Mouse (Mus musculus) heart, embryonic 14.5 days (tissue): ENCODE measurements around the gene Calhm1. TPM values are rescaled to one million over a fixed set of nuclear protein-coding genes. Genes with fewer than 3 reads are reported as not detected.

Source experiments
- ATAC-seq: fragments of 200-750 bp; cut with Nextera tagmentation; 2 replicates; pipeline ENCODE4 v1.8.0; 2017; ENCODE audit warnings: low read depth, moderate TSS enrichment; ENCODE audit not compliant: insufficient number of reproducible peaks, insufficient read depth, low FRiP score
- H3K27ac ChIP-seq, 2 experiments: fragments of 200-500 bp in 1 of 2; fragments of 300-500 bp in 1 of 2; sonication (generic) in 1 of 2; replicated peaks in 1 of 2; 2 replicates each; pipeline ENCODE4 v1.5.1; 2012 to 2014; ENCODE audit warnings: low read depth in 2 of 2, low read length in 2 of 2, control low read depth in 1 of 2, mild to moderate bottlenecking in 1 of 2, mixed read lengths in 1 of 2; ENCODE audit not compliant: control insufficient read depth in 1 of 2, insufficient read depth in 1 of 2
- H3K27me3 ChIP-seq: fragments of 300-500 bp; sonication (generic); 2 replicates; pipeline ENCODE4 v1.6.1; 2014; ENCODE audit warnings: mild to moderate bottlenecking, low read length, control low read depth; ENCODE audit not compliant: control insufficient read depth, insufficient read depth
- H3K36me3 ChIP-seq: fragments of 300-500 bp; sonication (generic); 2 replicates; pipeline ENCODE4 v1.6.1; 2014; ENCODE audit warnings: mild to moderate bottlenecking, control low read depth, low read length, mixed read lengths; ENCODE audit not compliant: control insufficient read depth, insufficient read depth
- H3K4me1 ChIP-seq, 2 experiments: fragments of 200-500 bp in 1 of 2; fragments of 300-500 bp in 1 of 2; sonication (generic) in 1 of 2; 2 replicates each; pipeline ENCODE4 v1.6.1; 2012 to 2014; ENCODE audit warnings: low read length in 2 of 2, control low read depth in 1 of 2, mixed read lengths in 1 of 2; ENCODE audit not compliant: control insufficient read depth in 2 of 2, insufficient read depth in 2 of 2
- H3K4me2 ChIP-seq: fragments of 300-500 bp; sonication (generic); 2 replicates; pipeline ENCODE4 v1.6.1; 2014; ENCODE audit warnings: mild to moderate bottlenecking, low read length
- H3K4me3 ChIP-seq, 2 experiments: fragments of 200-500 bp in 1 of 2; fragments of 300-500 bp in 1 of 2; sonication (generic) in 1 of 2; 2 replicates each; pipeline ENCODE4 v1.5.1; 2012 to 2014; ENCODE audit warnings: low read length in 2 of 2, mild to moderate bottlenecking in 2 of 2, control low read depth in 1 of 2, low read depth in 1 of 2, moderate library complexity in 1 of 2; ENCODE audit not compliant: control insufficient read depth in 1 of 2, insufficient read depth in 1 of 2
- H3K9ac ChIP-seq: fragments of 300-500 bp; sonication (generic); 2 replicates; pipeline ENCODE4 v1.6.1; 2014; ENCODE audit warnings: mild to moderate bottlenecking, low read length
- H3K9me3 ChIP-seq: fragments of 300-500 bp; sonication (generic); 2 replicates; pipeline ENCODE4 v1.6.1; 2016; ENCODE audit warnings: low read length, control low read depth; ENCODE audit not compliant: control insufficient read depth
- WGBS: fragments of 180-500 bp; shearing (Covaris S2); extraction: QIAGEN DNeasy Blood & Tissue Kit; methylation state at CpG from one replicate; pipeline ENCODE4 v1.1.7; 2014; 5-methylcytosine and 5-hydroxymethylcytosine counted together
- polyA plus RNA-seq: library from polyadenylated mRNA; unstranded; fragments of >200 nt; fragmentation: Nextera tagmentation; extraction: Ambion mirVana; gene quantifications from 2 replicates; pipeline ENCODE4 v1.2.1, GENCODE M21; 2014

The Calhm1 gene
- polyA plus RNA-seq, 1 experiment from 2014 or later: not detected

DNA sequence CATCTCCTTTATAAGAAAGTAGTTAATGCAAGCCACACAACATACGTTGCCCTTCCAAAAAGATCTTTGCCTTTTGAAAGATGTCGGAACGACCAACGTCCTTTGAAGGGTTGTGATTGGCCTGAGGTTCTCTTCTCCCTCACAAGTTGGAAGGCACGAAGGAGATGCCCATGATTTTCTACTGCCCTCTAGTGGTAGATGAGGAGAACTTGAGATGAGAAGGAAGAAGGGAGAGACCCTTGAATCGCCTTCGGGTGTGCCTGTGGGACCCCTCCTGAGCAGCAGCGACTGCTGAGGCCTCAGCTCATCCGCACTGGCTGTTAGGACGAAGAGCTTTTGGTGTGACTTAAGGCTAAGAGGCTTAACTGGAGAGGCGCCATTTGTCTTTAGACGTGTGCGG is 24.2 kb upstream of the Calhm1 start:
- peak overlapping the region; percentile 52; the same call in 1 of the 2 replicates for H3K9ac ChIP-seq
- WGBS: 4% methylated on average over 13 of the region's 13 CpGs
- ATAC-seq: no peak

DNA sequence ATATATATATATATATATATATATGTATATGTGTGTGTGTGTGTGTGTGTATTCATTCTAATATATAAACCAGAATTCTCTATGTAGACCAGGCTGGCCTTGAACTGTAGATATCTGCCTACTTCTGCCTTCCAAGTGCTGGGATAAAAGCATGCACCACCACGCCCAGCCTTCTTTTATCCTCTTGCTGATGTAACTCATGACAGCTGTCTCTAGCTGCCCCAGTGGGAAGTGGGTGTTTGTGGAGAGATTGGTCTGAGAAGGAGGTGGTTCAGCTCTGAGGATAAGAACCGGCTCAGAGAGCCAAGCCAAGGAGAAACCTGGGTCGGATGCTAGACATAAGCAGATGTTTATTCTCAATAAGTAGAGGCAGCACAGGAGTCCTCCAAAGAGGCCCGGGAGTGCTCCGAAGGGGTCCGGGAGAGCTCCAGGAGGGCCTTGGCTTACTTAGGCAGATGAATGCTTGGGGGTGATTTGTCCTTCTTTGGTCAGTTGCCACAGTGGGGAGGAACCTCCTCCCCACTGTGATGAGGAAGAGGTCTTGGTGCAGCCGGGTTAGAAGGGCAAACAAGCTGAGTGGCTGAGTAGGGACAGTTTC is 23.7 kb upstream of the Calhm1 start:
- Histone ChIP-seq H3K9me3 (no peaks in the 10 kb centered on the region), H3K27ac (no peak overlapping the region), H3K4me3 (peak overlapping the region in 1 of 2 experiments; percentile 22; a peak in 1 of 4 replicates), H3K9ac (no peak overlapping the region), H3K4me1 (peaks cover 6 to 11% of the 10 kb centered on the region in 2 experiments; a peak in 2 of 4 replicates), H3K36me3 (no peaks in the 10 kb centered on the region), H3K4me2 (peak overlapping the region; percentile 62), H3K27me3 (0 out of 2 replicates have a peak, but pooled peaks cover 4% of the 10 kb centered on the region)
- 39% methylated on average over 7 of the region's 7 CpGs for WGBS
- ATAC-seq: no peak

More for the DNA sequence above, 24.2 kb upstream of the Calhm1 start:
- Histone ChIP-seq H3K4me3 (peak overlapping the region; percentile 22 to 29; a peak in 2 of 4 replicates), H3K9me3 (no peaks in the 10 kb centered on the region), H3K27ac (no peak overlapping the region), H3K4me2 (peak overlapping the region; percentile 62), H3K36me3 (no peaks in the 10 kb centered on the region), H3K27me3 (0 out of 2 replicates have a peak, but pooled peaks cover 4% of the 10 kb centered on the region), H3K4me1 (peaks cover 6 to 11% of the 10 kb centered on the region in 2 experiments; a peak in 2 of 4 replicates)

DNA sequence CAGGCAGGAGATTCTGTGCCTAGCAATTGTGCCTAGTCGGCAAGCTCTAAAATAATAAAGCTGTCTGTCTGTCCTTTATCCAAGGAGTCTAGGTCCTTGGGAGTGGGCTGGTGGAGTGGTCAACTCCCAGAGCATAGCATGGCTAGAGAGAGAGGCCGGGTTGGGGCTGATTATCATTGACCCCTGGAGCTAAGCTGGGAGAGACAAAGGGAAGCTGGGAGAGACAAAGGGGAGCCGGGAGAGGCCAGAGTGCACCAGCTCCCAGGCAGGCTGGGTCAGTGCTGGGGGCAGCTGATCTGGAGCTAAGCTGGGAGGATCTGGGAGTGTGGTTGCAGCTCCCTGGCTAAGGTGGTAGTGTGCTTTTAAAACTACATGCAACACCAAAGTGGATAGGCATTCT is 22.7 kb upstream of the Calhm1 start:
- WGBS: 29% methylated on average over 3 of the region's 3 CpGs
- H3K27ac ChIP-seq: no peak overlapping the region

DNA sequence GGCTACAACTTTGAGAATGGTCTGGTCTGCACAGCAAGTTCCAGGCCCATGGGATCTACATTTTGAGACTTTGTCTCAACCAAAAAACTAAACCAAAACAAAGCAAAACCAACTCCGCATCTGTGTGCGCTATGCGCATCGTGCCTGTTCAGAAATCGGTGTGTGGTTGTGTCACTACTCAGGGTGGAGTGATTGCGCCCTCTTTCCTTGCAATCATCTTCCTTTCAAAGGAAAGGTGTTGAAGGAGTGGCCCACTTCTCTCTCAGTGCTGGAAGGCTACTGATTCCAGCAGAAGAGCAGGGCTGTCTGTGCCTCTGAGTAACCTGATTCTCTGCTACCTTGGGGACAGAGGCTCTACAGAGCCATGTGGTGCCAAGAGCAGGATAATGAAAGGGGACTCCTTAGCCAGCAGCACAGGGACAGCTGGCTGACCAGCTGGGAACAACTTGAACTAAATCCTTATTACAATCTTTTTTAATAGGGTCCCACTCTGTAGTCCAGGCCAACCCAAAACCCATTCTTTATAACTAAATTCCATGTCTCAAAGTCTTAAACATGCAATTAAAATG is 19.2 kb upstream of the Calhm1 start:
- 0 out of 2 replicates have a peak, but pooled peaks cover 4% of the 10 kb centered on the region for H3K27me3 ChIP-seq
- no peak overlapping the region for H3K27ac ChIP-seq
- no peak overlapping the region for H3K4me3 ChIP-seq
- 85% methylated on average over 6 of the region's 6 CpGs for WGBS
- no peak for ATAC-seq
- peaks cover 3 to 4% of the 10 kb centered on the region in 2 experiments; a peak in 1 of 4 replicates for H3K4me1 ChIP-seq
- no peak overlapping the region for H3K9ac ChIP-seq
- no peak overlapping the region for H3K4me2 ChIP-seq
- no peaks in the 10 kb centered on the region for H3K36me3 ChIP-seq
- H3K9me3 ChIP-seq: no peaks in the 10 kb centered on the region

More for the DNA sequence above, 22.7 kb upstream of the Calhm1 start:
- H3K4me3 ChIP-seq: no peak overlapping the region
- no peaks in the 10 kb centered on the region for H3K9me3 ChIP-seq
- no peak overlapping the region for H3K9ac ChIP-seq
- H3K4me1 ChIP-seq: peaks cover 6 to 11% of the 10 kb centered on the region in 2 experiments; a peak in 2 of 4 replicates
- H3K4me2 ChIP-seq: no peak overlapping the region
- no peaks in the 10 kb centered on the region for H3K36me3 ChIP-seq
- ATAC-seq: no peak
- 0 out of 2 replicates have a peak, but pooled peaks cover 4% of the 10 kb centered on the region for H3K27me3 ChIP-seq

DNA sequence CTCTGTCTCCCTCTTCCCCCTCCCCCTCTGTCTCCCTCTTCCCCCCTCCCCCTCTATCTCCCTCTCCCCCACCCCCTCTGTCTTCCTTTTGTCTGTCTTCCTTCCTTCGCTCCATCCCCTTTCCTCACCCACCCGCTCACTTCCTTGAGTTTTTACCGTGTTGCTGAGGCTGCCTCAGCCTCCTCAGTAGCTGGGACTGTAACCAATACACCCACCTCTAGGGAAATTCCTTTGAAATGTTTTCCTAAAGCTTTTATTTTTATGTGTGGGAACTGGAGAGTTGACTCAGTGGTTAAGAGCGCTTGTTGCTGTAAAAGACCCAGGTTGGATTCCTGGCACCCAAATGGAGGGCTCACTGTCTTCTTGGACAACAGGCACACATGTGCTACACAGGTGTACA is 17.6 kb upstream of the Calhm1 start:
- Histone ChIP-seq H3K36me3 (no peaks in the 10 kb centered on the region), H3K9me3 (no peaks in the 10 kb centered on the region), H3K4me2 (no peak overlapping the region), H3K4me3 (no peak overlapping the region), H3K27ac (no peak overlapping the region), H3K9ac (no peak overlapping the region), H3K27me3 (no peaks in the 10 kb centered on the region), H3K4me1 (no peaks in the 10 kb centered on the region)
- 61% methylated on average over 4 of the region's 4 CpGs for WGBS
- no peak for ATAC-seq

DNA sequence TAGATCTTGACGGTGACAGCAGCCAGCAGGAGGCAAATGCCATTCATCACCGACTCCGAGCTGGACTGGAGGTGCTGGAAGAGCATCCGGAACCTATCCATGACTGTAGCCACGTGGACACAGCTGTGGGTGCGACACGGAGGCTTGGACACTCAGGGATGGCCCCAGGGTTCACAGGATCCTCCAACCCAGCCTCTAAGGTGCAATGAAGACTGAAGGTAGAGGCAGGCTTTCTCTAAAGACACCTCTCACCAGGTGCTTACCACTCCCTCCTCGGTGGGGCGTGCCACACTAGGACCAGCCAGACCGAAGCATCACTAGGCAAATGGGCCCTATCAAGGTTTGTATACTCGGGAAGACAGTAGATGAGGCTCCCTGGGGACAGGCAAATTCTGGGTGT is 13.6 kb upstream of the Calhm1 start, which contains the start of gene Calhm3:
Gene Calhm3, minus strand, starts transcription at position 101 of the 400 bp plus-strand sequence.
- no peak for ATAC-seq
- H3K4me1 ChIP-seq: no peaks in the 10 kb centered on the region
- no peak within 1 kb of the TSS for H3K4me3 ChIP-seq
- 73% methylated on average over 11 of the region's 11 CpGs for WGBS
- H3K36me3 ChIP-seq: no peaks in the 10 kb centered on the region
- no peak within 1 kb of the TSS for H3K4me2 ChIP-seq
- H3K27ac ChIP-seq: no peak within 1 kb of the TSS
- no peaks in the 10 kb centered on the region for H3K27me3 ChIP-seq
- H3K9ac ChIP-seq: no peak within 1 kb of the TSS
- H3K9me3 ChIP-seq: no peaks in the 10 kb centered on the region

DNA sequence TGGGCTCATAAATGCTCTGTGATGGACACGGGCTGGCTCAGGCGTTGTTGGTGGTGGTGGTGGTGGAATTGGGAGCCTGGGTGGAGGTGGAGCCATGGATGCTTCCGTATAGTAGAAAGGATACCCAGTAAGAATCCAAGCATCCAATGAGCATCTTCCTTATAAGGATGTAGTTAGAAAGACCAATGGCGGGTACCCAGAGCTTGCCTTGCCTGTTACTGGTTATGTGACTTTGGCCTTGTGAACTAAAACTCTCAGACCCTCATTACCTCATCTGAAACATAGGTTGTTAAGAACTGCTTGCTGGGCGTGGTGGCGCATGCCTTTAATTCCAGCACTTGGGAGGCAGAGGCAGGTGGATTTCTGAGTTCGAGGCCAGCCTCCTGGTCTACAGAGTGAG is 9.7 kb upstream of the Calhm1 start:
- WGBS: 90% methylated on average over 7 of the region's 7 CpGs
- Histone ChIP-seq H3K4me3 (no peak overlapping the region), H3K9me3 (no peaks in the 10 kb centered on the region), H3K4me1 (peaks cover 4 to 9% of the 10 kb centered on the region in 2 experiments; a peak in 3 of 4 replicates), H3K4me2 (no peak overlapping the region), H3K9ac (no peak overlapping the region), H3K27me3 (peaks cover 10% of the 10 kb centered on the region; the same call in 1 of the 2 replicates), H3K36me3 (no peaks in the 10 kb centered on the region), H3K27ac (no peak overlapping the region)
- no peak for ATAC-seq
